Mouse (Mus musculus): ENCODE data around the gene Ccdc80. TPM values are rescaled to one million over a fixed set of nuclear protein-coding genes. Genes with fewer than 3 reads are reported as not detected.

The Ccdc80 gene
- total RNA-seq, 2 experiments from 2014 or later: 1.3 TPM; not detected in 1

DNA sequence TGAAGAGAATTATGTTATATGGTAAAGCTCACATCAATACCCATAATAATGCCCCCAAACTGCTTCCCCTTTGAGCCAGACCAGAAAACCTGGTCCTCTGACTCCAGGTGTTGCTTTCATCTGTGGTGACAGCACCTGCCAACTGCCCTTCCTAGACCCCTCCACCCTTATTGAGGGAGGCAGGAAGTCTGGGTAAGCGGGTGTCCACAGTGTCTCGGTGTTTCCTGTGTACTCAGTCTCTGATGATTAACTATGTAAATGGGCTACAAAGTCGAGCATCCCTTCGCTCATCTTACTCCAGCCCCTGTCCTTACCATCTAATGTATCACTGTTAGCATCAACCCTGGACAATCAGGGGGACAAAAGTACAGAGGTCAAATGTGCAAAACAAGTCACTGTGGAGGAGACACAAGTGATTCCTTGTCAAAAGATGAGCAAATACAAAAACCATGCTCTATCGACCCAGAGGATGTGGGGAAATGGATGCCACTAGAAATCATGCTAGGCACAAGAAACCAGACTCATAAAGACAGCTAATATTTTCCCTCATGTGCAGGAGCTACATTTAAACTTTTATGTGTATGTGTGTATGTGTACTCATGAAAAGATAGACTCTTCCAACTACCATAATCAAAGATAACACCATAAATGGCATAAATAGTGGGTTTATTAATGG lies 15.1 kb downstream of the Ccdc80 start:
- no peak for ATAC-seq (replicated peaks; ENCODE audit: low FRiP score, poor library complexity, severe bottlenecking)

DNA sequence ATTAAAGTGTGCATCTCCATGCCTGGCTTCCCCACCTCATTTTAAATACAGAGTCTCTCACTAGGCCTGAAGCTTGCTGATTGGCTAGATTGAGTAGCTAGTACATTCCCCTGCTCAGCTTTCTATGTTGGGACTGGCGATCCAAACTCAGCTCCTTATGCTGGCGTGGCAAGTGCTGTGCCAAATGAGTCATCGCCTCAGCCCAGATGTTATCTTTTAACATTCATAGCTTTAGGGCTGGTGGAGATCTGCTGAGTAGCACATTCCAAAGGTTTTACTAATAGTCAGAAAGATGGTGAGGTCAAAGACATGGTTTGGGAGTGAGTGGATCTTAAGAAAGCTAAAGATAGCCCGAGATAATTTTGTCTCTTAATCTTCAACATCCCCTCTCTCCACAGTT lies 17.3 kb downstream of the Ccdc80 start:
- ATAC-seq (replicated peaks; ENCODE audit: low FRiP score, poor library complexity, severe bottlenecking): no peak

DNA sequence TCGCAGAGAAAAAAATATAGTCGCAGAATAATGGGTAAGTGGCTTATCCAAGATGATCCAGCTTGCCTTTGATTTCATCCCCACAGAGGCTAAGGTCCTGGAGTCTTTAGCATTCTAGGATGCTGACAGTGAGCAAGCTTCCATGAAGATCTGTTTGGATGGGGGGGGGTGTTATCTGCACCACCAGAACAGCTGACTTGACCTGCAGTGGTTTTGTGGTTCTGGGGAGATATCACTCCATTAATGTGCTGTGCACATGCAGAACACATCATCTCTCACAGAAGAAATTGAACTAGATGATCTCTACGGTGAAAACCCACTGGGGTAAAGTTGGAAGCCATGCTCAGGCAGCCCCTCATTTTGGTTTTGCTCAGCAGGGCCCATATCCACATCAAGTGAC lies 24.0 kb downstream of the Ccdc80 start:
- ATAC-seq (replicated peaks; ENCODE audit: low FRiP score, poor library complexity, severe bottlenecking): no peak

DNA sequence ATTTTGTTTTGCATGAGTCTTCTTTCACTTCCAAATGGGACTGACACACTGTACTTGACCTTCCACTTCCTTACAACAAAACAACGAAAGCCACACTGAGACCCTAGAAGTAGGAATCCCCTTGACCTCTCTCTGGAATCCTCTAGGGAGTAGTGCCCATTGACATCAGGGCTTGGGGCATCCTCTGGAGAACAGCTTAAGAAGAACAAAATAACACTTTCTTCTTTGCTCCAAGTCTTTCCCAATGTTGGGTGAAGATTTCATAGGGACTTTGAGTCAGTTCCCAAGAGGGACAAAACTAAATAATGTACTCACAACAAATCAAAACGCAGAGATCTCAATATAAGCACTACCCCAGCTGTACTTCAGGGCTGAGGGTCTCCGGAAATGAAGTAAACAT lies 25.6 kb downstream of the Ccdc80 start:
- ATAC-seq (replicated peaks; ENCODE audit: low FRiP score, poor library complexity, severe bottlenecking): no peak

DNA sequence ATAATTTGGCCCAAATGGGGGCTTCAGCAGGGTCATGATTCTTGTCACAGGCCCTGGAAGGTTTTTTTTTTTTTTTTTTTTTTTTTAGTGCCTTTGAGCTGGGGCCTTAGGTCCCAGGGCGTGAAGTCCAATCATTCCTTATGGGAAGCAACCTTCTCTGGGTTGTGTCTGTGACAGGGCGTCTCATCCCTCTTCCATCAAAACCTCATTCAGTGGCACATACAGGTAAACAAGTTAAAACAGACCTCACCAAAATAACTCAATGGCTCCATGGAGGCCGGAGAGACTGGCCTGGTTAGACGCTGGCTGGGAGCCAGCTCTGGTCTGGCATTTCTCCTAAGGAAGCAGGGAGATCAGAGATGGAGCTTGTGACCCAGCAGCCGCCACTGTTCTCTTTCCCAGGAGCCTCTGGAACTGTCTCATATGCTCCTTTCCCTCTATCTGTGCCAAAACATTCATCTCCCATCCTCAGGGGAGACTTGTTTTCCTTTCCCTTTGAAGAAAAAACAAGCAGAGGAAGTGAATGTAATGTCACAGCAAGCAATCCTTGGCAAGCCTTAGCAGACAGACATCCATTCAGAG lies 27.7 kb downstream of the Ccdc80 start:
- ATAC-seq (replicated peaks; ENCODE audit: low FRiP score, poor library complexity, severe bottlenecking): no peak

DNA sequence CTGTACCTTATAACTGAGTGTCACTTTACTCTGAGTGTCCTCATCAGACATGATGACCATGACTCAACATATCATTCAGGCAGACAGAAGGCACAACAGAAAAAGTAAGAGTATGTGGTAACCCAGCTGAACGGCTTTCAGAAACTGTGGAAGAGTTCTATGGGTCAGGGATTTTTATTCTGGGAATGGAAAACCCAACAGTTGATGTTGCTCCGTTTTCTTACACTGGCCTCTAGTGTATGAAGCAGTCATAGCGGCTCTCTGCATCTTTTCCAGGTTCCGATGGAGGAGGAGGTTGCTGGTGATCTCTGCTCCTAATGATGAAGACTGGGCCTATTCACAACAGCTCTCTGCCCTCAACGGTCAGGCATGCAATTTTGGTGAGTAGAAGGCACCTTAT lies 29.4 kb downstream of the Ccdc80 start:
- ATAC-seq (replicated peaks; ENCODE audit: low FRiP score, poor library complexity, severe bottlenecking): no peak

DNA sequence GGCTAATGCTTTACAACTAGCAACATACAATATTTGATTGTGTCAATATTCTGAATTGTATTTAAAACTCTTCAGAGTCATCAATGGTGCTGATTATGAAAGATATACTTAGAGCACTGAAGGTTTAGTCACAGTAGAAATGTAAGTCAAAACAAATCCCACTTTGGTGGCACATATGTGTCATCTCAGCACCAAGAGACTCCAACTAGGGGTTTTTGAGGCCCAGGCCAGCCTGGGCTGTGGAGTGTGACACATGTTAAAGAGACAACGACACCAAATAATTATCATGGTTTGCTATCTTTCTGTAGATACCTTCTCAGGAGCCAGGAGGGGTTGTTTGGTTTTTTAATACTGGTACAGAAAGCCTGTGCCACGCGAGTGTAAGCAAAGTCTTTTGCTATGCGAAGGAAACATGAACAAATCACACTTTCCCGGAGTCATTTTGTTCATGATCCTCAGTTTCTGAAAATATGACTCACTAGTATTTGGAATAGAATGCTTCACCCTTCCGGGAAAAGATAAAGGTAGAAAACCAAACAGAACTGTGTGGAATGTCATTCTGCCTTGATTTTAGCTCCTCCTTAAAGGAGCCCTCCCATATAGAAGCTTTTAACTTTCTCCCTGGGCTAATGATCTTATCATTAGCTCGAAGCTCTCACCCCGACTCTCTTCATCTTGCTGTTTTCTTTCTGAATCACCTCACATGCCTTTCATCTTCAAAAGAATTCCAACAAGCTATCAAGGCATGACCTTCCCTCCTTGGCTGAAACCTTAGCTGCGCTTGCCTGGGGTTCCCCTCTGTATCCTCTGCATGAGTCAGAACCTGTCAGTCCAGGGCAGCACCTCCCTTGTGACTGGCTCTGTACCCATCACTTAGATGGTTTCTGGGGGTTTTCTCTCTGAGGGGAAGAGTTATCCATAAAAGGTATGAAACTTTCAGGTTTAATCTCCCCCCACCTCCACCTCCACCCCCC lies 31.3 kb downstream of the Ccdc80 start:
- ATAC-seq (replicated peaks; ENCODE audit: low FRiP score, poor library complexity, severe bottlenecking): no peak

DNA sequence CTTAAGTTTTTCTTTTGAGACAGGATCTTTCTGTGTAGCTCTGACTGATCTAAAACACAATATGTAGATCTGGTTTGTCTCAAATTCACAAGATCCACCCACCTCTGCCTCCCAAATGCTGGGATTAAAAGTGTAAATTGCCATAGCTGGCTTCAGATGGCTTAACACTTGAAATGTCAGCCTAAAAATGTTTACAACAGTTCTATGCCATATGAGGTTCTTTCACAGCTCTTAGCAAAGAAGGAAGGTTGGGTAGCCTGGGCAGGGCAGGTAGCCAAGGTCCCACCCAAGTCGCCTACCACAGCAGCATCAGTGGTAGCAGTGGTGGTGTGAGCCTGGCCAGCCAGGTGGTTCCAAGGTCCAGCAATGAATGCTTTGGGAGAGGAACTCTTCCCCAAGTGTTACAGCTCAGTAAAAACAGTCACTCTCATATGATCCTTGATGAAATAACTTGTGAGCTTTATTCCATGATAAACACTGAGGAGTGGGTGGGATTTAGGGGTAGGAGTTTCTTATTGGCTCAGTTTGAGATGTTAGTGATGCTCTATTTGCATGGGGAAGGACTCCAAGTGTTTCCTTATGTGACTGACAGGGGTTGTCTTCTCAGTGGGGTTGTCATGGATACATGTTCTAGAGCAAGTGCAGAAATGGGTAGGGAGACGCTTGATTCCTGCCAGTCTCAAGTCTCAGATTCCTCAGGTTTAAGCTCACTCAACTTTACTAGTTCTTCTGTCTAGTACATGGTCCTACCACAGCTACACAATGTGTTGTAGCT lies 34.9 kb downstream of the Ccdc80 start:
- no peak for ATAC-seq (replicated peaks; ENCODE audit: low FRiP score, poor library complexity, severe bottlenecking)

DNA sequence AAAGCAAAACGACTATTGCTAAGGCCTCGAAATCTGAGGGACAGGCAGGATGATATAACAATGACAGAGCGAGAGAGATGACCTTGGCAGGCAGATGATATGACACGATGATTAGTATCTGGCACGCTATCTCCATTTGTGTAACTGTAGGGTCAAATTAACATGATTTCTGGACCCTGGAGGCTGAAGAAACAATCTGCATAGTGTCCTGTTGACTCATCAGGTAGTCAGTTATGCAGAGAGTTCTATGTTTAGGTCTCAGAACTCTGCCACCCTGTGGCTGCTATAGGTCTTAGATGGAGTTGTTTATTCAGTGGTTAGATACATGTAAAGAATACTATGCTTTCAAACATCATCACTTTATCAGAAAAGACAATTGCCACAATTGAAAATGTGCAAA lies 48.5 kb downstream of the Ccdc80 start:
- ATAC-seq (replicated peaks; ENCODE audit: low FRiP score, poor library complexity, severe bottlenecking): no peak

DNA sequence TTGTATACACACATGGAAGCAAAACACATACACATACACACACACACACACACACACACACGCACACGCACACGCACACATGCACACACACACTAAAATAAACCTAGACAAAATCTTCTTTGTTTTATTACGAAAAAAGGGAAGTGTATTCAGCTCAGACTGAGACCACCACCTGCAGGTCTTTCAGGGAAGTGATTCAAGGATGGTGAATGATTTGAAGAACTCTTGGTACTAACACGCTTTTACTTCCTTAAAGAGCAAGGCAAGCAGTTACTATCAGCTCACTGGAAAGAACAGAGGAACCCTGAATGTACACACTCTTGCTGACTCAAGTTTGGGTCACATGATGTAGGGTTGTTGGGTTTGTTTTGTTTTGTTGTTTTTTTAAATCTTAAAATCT lies 49.4 kb downstream of the Ccdc80 start:
- ATAC-seq (replicated peaks; ENCODE audit: low FRiP score, poor library complexity, severe bottlenecking): no peak

DNA sequence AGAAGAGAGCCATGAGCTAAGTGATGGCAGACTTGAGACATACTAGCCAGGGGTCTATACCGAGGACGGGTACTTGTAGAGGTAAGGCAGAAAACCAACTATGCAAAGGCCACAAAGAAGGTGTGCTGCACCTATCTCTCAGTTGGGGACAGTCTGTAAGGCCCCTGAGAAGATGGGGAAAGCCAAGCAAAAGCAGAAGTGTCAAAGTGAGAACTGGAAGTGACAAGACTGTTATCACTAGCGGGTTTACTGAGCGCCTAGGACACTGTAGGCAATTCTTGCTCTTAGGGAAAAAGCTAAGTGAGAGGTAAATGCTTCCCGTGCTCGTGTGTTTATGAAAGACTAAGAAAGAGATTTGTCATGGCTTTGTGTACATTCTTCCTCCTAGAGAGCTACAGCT lies 51.9 kb downstream of the Ccdc80 start:
- ATAC-seq (replicated peaks; ENCODE audit: low FRiP score, poor library complexity, severe bottlenecking): no peak

DNA sequence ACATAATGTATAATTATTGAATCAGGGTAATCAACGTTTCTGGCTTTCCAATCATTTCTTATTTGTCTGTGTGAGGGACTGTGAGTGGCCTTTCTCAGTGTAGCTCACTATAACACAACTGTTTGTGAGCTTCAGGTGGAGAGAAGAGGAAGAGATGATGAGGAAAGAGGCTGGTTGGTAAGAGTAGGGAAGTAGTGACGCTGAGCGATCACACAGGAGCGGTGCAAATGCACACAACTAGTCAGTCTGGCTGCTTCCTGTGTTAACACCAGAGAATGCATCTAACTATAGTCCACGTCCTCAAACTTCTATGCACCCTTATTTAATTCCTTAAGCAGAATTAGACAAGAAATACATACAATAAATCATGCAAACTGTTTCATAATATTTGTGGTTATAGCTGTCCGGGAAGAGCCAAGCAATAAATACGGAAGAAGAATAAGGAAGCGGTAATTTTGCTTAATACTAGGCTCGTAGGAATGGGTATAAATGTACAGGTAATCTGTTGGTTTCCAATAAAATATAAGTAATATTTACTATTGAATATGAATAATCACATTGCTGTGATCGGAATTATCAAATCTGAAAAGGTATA lies 55.4 kb downstream of the Ccdc80 start:
- no peak for ATAC-seq (replicated peaks; ENCODE audit: low FRiP score, poor library complexity, severe bottlenecking)

DNA sequence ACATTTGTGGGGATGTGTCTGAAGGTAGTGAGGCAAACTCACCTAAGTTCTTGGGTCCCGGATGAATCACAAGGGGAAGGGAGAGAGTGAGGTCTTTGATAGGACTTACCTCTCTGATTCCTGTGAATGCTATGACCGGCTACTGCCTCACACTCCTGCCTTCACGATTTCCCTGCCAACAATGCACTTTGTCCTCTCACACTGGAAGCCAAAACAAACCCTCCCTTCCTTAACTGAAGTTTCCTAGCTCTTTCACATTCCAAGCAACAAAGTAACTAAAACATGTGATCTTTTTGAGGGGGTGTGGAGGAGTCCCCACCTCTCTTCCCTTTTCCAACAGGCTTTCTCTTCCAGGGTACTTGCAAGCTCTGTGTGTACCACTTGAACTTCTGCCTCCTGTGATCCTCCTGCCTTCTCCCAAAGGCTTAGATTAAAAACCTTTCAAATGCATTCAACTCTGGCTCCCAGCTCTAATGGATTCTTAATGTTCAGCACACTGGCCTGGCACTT lies 61.6 kb downstream of the Ccdc80 start:
- ATAC-seq (replicated peaks; ENCODE audit: low FRiP score, poor library complexity, severe bottlenecking): no peak

DNA sequence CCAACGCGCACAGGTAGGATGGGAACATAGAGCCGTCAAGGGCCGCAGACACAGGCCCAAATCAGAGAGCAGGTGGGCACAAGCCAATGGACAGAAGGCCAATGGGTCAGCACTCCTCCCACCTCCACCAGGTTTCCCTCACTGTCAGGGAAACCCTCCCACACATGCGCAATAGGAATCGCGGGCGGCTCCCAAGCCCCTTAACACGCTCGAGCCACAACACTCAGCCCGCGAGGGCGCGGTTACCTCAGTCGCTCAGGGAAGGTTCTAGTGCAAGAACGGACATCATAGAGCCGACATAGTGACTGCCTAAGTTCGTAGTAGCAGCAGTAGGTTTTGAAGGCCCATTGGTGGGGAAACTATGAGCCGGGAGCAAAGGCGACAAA lies 64.9 kb downstream of the Ccdc80 start:
- ATAC-seq (replicated peaks; ENCODE audit: low FRiP score, poor library complexity, severe bottlenecking): peak; percentile 81

DNA sequence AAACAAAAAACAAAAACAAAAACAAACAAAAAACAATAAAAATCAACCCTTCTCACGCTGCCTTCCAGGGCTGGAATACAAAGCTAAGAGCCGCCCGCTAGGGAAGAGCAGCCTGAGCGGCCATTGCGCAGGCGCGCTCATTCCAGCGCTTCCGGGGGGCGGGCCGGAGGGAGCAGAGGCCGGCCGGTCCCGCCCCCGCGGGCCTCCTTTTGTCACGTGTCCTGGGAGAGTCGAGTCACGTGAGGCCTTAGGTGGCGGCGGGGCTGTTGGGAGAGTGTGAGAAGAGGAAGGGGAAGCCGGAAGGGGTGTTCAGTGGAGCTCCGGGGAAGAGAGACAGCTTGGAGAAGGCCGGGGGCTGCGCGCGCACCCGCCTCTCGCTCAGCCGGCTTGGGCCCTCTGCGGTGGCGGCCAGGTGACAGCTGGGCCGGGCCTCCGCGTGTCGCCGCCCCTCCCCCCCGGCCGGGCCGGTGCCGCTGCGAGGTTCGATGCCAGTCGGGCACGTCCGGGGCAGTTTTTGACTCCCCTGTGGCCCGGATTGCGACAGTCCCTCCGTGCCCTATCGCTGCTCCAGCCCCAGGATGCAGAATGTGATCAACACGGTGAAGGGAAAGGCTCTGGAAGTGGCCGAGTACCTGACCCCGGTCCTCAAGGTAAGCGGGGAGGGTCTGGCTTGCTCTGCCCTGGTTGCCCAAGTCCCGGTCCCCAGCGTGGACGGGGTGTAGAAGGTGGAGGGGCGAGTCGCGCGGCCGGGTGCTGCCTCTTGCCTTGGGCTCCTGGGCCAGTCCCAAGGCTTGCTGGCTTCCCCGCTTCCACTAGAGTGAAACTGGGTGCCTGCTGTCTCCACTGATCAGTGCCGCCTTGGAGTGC lies 65.6 kb downstream of the Ccdc80 start, which contains the start of the genes Slc35a5 and Atg3:
Gene Slc35a5, minus strand, starts transcription at position 185 of the 867 bp plus-strand sequence.
Gene Atg3, plus strand, starts transcription at position 264 of the 867 bp plus-strand sequence.
- peak; percentile 94 for ATAC-seq (replicated peaks; ENCODE audit: low FRiP score, poor library complexity, severe bottlenecking)

DNA sequence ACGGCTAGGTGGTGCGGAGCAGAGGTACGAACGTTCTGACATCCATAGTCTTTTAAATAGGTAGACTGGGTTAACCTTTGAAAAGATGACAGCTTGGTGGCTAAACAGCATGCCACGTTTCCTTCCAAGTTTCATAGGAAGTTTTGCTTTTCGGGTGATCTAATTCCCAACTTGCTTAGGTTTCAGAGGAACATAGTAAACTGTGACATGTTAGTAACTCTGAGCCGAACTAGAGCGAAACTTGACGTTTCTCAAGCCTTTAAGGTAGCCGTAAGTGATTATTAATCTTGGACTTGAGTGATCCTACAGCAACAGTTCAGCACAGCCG lies 66.2 kb downstream of the Ccdc80 start:
- ATAC-seq (replicated peaks; ENCODE audit: low FRiP score, poor library complexity, severe bottlenecking): no peak
